Mouse (Mus musculus): ENCODE measurements around the gene Abcf3. TPM values are rescaled to one million over a fixed set of nuclear protein-coding genes. Genes with fewer than 3 reads are reported as not detected.
A peak's percentile ranks its signal among the peaks of the same experiment; 100 is the strongest.

Gene Abcf3
- polyA plus RNA-seq, 1 experiment, result 39.0 TPM

- Histone ChIP-seq H3K36me3 (ENCODE audit: control insufficient read depth, insufficient read depth, low read length) (peaks cover 5% of the 10 kb centered on the region), H3K4me3 (ENCODE audit: insufficient read depth, low read depth, low read length) (no peak overlapping the region), H3K4me1 (ENCODE audit: control insufficient read depth, insufficient read depth, low read length) (peaks cover 8% of the 10 kb centered on the region), H3K27me3 (replicated peaks; ENCODE audit: control insufficient read depth, insufficient read depth, low read length) (no peaks in the 10 kb centered on the region), H3K27ac (ENCODE audit: insufficient read depth, low read depth, low read length) (no peak overlapping the region)
- no peak for DNase-seq
- TF ChIP-seq CTCF (conservative IDR thresholded peaks at IDR 0.05; ENCODE audit: insufficient read depth, insufficient read length, low read depth, low read length) (no peak), POLR2A (IDR thresholded peaks at IDR 0.05; ENCODE audit: low read depth, low read length) (no peak)
- WGBS, result 36% methylated on average over 10 of the region's 10 CpGs
Observed at GRCm38 (mm10) chr16:20534617-20535295, 13.6 kb upstream of the Abcf3 start.

DNA sequence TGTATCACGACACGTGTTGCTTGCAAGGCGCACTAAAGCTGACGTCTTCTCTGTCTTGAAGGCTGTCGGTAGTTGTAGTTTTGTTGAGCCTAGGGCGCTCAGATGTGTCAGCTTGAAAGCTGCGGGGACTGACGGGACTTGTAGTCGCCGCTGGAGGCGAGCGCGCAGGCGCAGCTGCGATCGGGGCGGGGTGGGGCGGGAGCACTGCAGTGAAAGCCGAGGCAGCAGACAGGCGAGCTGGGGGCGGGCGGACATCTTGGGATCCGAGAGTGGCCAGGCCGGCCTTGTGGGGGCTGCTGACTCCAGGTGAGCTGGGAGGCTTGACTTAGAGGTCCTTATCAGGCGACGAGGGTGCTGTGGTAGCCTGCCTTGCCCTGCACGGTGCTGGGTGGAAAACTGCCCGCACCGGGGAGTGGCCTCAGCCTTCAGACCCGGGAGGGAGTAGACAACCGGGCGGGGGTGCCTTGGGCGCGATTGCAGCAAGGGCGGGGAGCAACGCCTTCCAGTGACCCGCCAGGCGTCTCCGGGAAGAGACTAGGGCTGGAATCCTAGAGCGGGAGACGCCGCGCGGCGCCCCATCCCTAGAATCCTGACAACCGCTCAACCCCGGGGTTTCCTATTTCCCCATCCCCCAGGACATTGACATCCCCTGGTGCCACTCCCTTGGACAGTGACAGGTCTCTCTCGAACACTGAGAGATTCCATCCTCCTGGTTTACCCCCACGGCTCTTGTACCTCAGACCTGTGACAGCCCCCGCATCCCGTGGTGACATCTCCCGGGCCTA lies 12.9 kb upstream of the Abcf3 start, which contains the start of gene Ap2m1:
Gene Ap2m1, plus strand, starts transcription at position 183 of the 785 bp plus-strand sequence.
- peaks cover 5% of the 10 kb centered on the region for H3K36me3 ChIP-seq (ENCODE audit: control insufficient read depth, insufficient read depth, low read length)
- WGBS, result under 1% methylated on average over 52 of the region's 52 CpGs
- H3K27me3 ChIP-seq (replicated peaks; ENCODE audit: control insufficient read depth, insufficient read depth, low read length), result no peaks in the 10 kb centered on the region

GRCm38 (mm10) chr16:20536081-20536665 lies 12.2 kb upstream of the Abcf3 start:
- no peak for TF ChIP-seq POLR2A (IDR thresholded peaks at IDR 0.05; ENCODE audit: low read depth, low read length)
- TF ChIP-seq CTCF (conservative IDR thresholded peaks at IDR 0.05; ENCODE audit: insufficient read depth, insufficient read length, low read depth, low read length), result no peak
- Histone ChIP-seq H3K36me3 (ENCODE audit: control insufficient read depth, insufficient read depth, low read length) (peaks cover 7% of the 10 kb centered on the region), H3K4me1 (ENCODE audit: control insufficient read depth, insufficient read depth, low read length) (peaks cover 8% of the 10 kb centered on the region), H3K4me3 (ENCODE audit: insufficient read depth, low read depth, low read length) (peak overlapping the region; percentile 93), H3K27me3 (replicated peaks; ENCODE audit: control insufficient read depth, insufficient read depth, low read length) (no peaks in the 10 kb centered on the region), H3K27ac (ENCODE audit: insufficient read depth, low read depth, low read length) (peak overlapping the region; percentile 94)
- peak; percentile 48 for DNase-seq
- WGBS, result 11% methylated on average over 9 of the region's 9 CpGs

More for the DNA sequence above, 12.9 kb upstream of the Abcf3 start, which contains the start of gene Ap2m1:
- H3K27ac ChIP-seq (ENCODE audit: insufficient read depth, low read depth, low read length), result peak within 1 kb of the TSS; percentile 94
- H3K4me1 ChIP-seq (ENCODE audit: control insufficient read depth, insufficient read depth, low read length), result peaks cover 8% of the 10 kb centered on the region
- H3K4me3 ChIP-seq (ENCODE audit: insufficient read depth, low read depth, low read length), result peak within 1 kb of the TSS; percentile 93
- DNase-seq, result peak; percentile 99
- TF ChIP-seq POLR2A (IDR thresholded peaks at IDR 0.05; ENCODE audit: low read depth, low read length), result peak; percentile 72
- TF ChIP-seq CTCF (conservative IDR thresholded peaks at IDR 0.05; ENCODE audit: insufficient read depth, insufficient read length, low read depth, low read length), result no peak

- H3K4me3 ChIP-seq (ENCODE audit: insufficient read depth, low read depth, low read length), result peak overlapping the region; percentile 16
- peak overlapping the region; percentile 46 for H3K27ac ChIP-seq (ENCODE audit: insufficient read depth, low read depth, low read length)
- no peaks in the 10 kb centered on the region for H3K27me3 ChIP-seq (replicated peaks; ENCODE audit: control insufficient read depth, insufficient read depth, low read length)
- WGBS, result 9% methylated on average over 5 of the region's 5 CpGs
- H3K36me3 ChIP-seq (ENCODE audit: control insufficient read depth, insufficient read depth, low read length), result peaks cover 10% of the 10 kb centered on the region
- DNase-seq, result peak; percentile 93
- peaks cover 8% of the 10 kb centered on the region for H3K4me1 ChIP-seq (ENCODE audit: control insufficient read depth, insufficient read depth, low read length)
- TF ChIP-seq CTCF (conservative IDR thresholded peaks at IDR 0.05; ENCODE audit: insufficient read depth, insufficient read length, low read depth, low read length) (no peak), POLR2A (IDR thresholded peaks at IDR 0.05; ENCODE audit: low read depth, low read length) (no peak)
Observed at GRCm38 (mm10) chr16:20537071-20537471, 11.3 kb upstream of the Abcf3 start.

GRCm38 (mm10) chr16:20537601-20538320 lies 10.6 kb upstream of the Abcf3 start:
- Histone ChIP-seq H3K4me3 (ENCODE audit: insufficient read depth, low read depth, low read length) (peak overlapping the region; percentile 16), H3K36me3 (ENCODE audit: control insufficient read depth, insufficient read depth, low read length) (peaks cover 11% of the 10 kb centered on the region), H3K27me3 (replicated peaks; ENCODE audit: control insufficient read depth, insufficient read depth, low read length) (no peaks in the 10 kb centered on the region), H3K27ac (ENCODE audit: insufficient read depth, low read depth, low read length) (peak overlapping the region; percentile 20; the same call in 1 of the 2 replicates), H3K4me1 (ENCODE audit: control insufficient read depth, insufficient read depth, low read length) (peaks cover 8% of the 10 kb centered on the region)
- WGBS, result 19% methylated on average over 6 of the region's 6 CpGs
- TF ChIP-seq CTCF (conservative IDR thresholded peaks at IDR 0.05; ENCODE audit: insufficient read depth, insufficient read length, low read depth, low read length) (no peak), POLR2A (IDR thresholded peaks at IDR 0.05; ENCODE audit: low read depth, low read length) (no peak)
- DNase-seq, result peak; percentile 17

DNA sequence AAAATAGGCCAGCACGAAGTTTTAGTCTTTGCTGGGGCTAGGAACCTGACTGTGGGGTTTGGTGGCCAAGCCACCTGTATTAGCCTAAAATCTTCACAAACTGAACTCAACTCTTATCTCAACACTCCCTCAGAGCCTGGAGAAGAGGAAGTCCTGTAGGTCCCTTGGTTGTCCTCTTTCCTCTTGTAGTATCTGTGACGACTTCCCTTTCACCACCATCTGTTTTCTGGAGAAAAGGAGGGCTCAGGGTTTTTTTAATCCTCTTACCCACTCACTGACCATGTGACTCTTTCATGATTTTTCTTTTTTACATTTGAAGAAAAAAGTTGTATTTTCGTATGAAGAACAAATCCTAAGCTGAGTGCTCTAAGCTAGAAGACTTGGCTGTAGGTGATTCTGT lies 8.7 kb upstream of the Abcf3 start:
- no peak for DNase-seq
- H3K36me3 ChIP-seq (ENCODE audit: control insufficient read depth, insufficient read depth, low read length), result peaks cover 15% of the 10 kb centered on the region
- H3K27me3 ChIP-seq (replicated peaks; ENCODE audit: control insufficient read depth, insufficient read depth, low read length), result no peaks in the 10 kb centered on the region
- no peak overlapping the region for H3K27ac ChIP-seq (ENCODE audit: insufficient read depth, low read depth, low read length)
- no peak for TF ChIP-seq CTCF (conservative IDR thresholded peaks at IDR 0.05; ENCODE audit: insufficient read depth, insufficient read length, low read depth, low read length)
- no peak for TF ChIP-seq POLR2A (IDR thresholded peaks at IDR 0.05; ENCODE audit: low read depth, low read length)
- H3K4me3 ChIP-seq (ENCODE audit: insufficient read depth, low read depth, low read length), result no peak overlapping the region
- whole genome bisulfite sequencing, result 74% methylated on average over 3 of the region's 3 CpGs
- H3K4me1 ChIP-seq (ENCODE audit: control insufficient read depth, insufficient read depth, low read length), result peaks cover 8% of the 10 kb centered on the region

Measured in kidney, adult 2 months (tissue).